Mouse (Mus musculus): ENCODE measurements around the gene Vps37c.

The Vps37c gene

DNA sequence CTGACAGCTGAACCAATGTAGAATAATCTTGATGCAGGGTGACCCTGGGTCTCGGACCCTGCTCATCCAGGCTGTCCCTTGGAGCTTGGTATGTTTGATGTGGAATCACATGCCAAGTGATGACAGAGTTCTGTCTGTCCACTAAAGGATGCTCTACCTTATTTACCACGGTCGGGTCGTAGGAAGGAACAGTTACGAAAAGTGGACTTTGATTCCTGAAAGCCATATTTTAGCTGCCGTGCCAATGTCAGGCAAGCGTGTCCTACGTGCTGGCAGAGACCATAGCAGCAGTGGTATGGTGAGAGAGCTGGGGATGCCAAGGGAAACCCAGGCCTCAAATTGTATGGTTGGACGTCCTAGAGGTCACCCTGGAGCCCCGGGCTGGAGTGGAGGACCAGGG lies 25.0 kb downstream of the Vps37c start:
- no peak for DNase-seq (ENCODE audit: low spot score)

DNA sequence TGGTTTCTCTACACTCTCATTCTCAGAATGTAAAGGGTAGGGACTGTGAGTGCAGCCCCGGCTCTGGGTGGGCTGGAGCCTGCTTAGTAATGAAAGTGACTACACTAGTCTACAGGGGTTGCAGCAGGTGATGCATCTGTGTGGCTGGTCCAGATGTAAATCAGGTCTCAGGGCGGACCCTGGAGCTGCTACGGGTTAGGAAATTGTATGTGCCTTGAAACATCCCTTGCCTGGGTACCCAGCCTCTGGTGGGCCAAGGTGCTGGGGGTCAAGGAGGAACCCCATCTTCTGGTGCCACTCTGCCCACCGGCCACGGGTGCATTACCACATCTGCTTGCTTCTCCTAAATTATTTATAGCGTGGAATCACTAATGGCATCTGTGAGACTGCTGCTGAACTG lies 25.6 kb downstream of the Vps37c start:
- no peak for DNase-seq (ENCODE audit: low spot score)

DNA sequence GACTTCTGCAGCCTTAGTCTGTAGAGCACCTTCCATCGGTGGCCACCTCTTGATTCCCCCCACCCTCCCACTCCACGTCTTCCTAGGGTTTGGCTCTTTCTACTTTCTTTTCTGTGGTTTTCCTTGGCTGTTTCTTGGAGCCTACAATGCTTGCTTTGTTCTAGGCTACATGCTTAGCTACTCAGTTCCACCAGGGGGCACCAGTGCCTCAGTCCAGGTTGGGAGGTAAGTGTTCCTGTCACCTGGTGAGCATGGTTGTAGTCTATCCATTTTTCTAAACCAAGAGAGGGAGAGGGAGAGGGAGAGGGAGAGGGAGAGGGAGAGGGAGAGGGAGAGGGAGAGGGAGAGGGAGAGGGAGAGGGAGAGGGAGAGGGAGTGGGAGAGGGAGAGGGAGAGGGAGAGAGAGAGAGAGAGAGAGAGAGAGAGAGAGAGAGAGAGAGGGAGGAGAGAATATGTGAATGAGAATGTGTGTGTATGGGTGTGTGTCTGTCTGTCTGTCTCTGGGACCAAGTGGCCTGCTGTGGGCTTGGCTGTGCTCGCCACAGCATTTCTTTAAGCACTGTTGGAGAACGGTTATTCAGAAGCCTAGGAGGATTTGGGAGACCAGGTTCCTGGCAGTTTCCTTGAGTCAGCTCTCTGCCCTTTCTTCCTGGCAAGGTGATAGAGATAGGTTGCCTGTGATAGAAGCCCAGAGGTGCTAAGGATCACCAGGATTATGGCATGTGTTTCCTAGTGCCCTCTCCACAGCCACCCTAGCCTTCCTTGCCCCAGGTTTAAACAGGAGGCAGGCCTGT lies 26.3 kb downstream of the Vps37c start:
- DNase-seq (ENCODE audit: low spot score), result peak; percentile 83

DNA sequence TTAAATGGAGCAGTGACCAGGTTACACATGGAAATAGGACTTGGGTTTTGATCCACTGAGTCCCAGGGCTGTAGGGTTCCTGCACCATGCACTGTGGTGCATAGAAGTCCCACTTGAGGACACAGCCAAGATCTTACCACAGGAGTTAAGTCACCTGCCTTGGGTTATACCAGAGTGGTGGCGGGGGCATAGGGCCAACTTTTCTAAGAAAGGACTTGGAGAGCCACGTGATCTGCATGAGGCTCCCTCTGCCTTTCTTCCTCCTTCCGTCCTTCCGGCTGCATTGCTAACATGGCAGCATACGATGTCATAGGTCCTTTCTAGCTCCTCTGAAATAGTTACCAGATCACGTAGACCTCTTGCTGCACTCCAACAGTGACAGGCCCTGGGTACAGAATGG lies 26.9 kb downstream of the Vps37c start:
- no peak for DNase-seq (ENCODE audit: low spot score)

DNA sequence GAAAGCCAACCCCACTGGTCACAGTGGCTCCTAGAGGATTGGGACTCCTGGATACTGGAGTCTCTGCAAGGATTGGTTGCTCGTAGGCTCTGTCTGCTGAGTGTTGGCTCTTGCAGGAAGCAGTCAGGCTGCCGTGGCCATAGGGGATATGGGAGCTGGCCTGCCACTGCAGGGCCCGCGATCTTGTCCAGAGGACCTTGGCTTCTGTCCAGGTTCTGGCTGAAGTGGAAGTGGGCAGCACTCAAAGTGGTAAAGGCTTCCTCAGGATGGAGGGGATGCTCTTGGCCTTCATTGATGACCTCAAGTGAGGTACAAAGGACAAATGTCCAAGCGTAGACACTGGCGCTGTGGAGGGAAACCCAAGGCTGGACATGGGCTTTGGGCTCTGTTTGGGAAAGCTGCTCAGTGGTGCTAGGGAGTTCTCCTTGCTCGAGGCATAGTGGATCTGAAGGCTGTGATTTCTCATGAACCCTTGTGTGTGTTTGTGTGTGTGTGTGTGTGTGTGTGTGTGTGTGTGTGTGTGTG lies 29.8 kb downstream of the Vps37c start:
- no peak for DNase-seq (ENCODE audit: low spot score)

DNA sequence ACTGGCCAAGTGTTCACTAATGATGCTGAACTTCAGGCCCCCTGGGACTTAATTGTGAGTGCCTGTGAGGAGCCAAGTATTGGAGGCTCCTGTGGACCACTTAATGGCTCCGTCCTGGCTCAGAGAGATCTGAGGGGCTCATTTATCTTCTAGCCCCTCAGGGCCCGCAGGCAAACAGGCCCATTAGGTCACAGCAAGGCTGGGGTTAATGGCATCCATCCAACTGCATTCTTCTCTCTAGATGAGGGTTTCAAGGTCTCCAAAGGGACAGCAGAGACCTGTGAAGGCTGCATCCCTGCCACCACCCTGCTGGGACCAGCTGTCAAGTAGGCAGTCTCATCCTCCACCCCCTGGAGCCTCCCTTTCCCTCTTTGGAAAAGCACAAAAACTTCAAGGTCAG lies 31.2 kb downstream of the Vps37c start:
- peak; percentile 28 for DNase-seq (ENCODE audit: low spot score)

DNA sequence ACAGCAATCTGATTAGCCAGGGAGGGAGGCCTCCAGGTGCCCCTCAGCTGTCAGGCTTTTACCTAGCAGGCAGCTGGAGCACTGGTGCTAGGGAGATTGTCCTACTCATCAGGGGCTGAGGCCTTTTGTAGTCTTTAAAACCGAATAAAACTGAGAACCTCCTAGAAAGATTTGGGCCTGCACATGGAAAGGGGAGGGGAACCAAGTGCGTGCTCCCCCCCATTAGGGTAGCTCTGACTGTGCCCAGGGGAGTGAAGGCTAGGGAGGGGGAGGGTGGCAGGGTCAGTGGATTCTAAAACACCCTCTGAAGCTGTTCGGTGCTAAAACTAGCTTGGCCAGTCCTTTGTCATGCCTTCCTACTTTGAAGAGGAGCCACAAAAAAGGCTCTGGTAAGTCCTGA lies 32.0 kb downstream of the Vps37c start:
- no peak for DNase-seq (ENCODE audit: low spot score)

DNA sequence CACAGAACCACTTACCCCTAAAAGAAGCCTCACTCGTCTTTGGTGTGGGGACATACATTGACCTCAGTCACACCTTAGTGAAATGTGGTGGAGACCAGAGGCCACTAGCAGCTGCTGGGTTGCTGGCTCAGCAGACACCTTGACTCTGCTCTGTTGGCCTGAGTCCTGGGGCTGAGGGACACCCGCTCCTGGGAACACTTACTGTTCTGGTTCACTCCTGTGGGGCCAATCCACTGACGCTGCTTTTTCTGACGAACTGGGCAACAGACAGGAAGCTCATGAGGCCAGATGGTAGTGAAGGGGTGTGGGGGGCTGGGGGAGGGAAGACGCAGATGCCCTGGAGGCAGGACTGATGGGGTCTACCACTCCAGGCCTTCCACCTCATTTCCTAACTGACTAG lies 32.5 kb downstream of the Vps37c start:
- no peak for DNase-seq (ENCODE audit: low spot score)

DNA sequence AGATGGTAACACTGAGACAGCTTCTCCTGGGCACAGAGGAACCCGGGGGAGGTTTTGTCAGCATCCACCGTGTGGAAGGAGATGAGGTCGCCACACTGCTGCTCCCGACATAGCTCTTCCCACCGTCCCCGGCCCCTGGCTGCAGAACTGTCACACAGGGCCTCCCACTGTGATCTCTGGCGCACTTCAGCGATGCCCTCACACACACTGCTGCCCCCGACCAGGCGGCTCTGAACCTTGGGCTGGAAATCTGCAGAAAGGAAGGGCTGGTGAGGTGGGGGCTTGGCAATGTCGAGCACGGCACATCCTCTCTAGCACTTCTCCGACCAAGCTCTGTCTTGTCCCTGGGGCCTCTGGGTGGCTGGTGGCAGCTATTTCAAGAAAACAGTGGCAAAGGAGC lies 34.5 kb downstream of the Vps37c start:
- no peak for DNase-seq (ENCODE audit: low spot score)

DNA sequence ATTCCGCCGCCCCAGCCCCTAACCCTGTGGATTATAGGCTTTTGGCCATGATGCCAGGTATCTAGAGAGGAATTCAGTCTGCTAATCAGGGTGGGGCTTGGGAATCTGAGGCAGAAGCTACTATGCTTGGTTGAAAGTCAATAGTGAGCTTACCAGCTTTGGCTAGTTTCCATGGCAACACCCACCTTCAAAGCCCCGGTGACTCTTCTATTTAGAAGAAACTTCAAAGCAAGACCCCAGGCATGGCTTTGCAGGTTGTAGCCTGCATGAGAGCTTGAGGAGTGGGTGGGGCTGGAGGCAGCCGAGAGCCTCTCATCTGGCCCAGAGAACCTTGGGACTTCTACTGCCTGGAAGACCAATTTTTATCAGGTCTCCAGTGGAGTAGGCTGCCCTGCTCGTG lies 35.1 kb downstream of the Vps37c start:
- peak; percentile 43 for DNase-seq (ENCODE audit: low spot score)

DNA sequence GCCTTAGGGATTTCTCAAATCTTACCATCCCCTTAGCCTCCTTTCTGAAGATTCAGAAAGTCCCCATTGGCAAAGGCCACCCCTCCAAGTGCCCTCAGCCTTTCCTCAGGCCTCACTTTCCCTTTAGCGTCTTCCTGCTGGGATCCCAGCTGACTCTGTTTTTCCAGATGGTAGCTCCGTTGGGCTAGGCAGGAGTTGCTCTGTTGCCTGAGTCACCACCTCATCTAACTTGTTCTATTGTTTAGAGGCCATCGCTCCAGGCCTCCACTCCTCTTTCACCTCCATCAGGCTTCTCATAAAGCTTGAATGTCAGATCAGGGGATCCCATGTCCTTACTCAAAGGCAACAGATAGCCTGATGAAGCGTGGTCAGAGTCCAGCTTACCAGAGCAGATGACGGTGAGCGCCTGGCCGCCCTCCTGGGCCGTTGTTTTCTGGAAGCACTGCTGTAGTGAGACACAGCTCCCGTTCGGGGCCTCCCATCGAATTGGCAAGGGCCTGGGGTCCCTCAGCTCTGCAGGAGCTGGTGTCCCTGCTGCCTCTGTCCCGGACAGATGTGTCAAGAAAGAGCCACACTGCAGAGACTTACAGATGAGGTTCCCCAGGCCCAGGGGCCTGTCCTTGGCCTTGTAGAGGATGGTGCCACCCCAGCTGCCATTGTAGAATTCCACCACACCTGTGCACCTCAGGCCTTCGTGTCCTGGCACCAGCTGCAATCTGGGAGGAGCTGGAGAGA lies 36.3 kb downstream of the Vps37c start:
- DNase-seq (ENCODE audit: low spot score), result no peak

DNA sequence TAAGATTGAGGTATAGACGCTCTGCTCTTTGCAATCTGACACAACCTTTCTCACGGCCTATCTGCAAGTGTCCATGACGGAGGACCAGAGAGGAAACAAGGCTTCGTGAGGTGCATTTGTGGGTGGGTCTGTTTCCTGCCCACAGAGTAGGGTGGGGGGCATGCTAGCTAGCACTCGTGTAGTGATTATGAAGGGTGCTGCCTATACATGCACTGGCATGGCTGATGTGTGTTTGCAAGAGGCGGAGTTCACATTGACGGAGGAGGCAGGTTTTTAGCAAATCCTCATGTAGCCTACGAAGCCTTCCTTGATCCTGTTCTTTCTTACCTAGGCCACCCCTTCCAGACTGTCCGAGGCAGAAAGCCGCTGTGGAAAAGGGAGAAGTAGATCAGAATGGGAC lies 41.4 kb downstream of the Vps37c start:
- no peak for DNase-seq (ENCODE audit: low spot score)

DNA sequence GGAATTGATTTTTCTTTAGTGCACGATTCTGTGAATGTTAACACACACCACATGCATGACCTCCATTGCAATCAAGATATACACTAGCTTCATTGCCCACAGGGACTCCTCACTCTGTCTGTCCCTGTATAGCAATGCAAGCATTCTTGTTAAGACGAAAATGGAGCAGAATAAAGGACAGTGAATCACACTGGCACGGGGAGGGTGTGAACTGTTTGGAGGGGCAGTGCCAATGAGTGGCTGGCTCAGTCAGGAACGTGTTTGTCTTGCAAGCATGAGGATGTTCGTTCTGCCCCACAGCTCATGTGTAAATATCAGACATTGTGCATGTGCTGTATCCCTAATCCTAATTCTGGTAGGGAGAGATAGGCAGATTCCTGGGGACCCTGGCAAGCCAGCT lies 41.9 kb downstream of the Vps37c start:
- DNase-seq (ENCODE audit: low spot score), result no peak

DNA sequence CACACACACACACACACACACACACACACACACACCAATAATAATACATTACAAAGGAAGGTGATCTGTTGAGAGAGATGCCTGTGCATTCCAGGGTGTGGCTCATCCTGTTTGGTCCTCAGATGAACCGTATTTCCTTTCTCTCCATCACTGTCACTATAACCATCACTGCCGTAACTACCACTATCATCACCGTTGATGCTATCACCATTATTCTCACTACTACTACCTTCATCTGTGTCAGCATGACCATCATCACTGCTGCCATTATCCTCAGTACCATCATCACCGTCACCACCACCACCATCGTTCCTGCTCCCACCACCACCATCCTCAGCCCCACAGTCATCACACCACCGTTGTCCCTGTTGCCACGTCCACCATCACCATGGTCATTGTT lies 43.4 kb downstream of the Vps37c start:
- no peak for DNase-seq (ENCODE audit: low spot score)

DNA sequence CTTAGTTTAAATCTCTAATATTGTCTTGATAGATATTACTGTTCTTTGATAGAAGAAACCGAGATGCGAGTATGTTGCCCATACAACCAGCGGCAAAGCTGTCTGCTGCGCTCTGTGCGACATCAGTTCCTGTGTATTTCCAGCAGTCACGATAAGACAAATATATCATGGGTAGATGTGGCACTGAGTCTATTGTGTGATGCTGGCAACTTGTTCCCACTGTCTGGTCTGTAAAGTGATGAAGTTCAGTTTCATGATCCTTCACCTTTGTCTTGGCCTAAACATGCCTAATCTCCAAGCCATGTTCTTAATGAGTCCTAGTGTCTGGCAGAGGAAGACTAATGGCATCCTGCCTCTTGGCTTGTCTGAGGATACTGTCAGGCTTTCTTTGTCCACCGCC lies 44.2 kb downstream of the Vps37c start:
- no peak for DNase-seq (ENCODE audit: low spot score)

DNA sequence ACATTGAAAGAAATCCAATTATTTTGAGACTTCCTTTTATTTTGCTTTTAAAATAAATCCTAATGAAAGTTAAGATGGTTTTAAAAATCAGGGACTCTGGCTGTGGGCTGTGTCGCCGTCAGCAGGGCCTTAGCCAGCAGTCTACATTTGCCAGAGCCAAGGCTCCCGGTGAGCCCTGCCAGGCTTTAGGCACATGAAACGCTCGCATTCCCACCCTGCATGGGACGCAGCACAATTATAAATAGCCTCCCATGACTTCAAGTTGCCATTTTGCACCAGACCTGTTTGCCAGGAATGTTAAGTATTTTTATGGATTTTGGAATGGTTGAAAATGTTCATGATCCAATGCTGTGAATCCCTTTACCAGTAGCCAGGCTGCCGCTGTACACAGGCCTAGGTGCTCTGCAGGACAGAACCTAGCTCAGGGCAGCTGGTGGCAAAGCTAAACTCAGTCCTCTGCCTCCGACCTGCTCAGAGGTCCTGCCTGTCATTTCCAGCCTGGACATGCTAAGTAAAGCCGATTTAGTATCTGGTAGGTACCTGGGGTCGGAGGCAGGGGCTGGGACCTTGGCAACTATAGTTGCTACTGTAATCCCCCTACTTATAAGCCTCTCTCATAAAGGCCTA lies 45.1 kb downstream of the Vps37c start:
- no peak for DNase-seq (ENCODE audit: low spot score)

DNA sequence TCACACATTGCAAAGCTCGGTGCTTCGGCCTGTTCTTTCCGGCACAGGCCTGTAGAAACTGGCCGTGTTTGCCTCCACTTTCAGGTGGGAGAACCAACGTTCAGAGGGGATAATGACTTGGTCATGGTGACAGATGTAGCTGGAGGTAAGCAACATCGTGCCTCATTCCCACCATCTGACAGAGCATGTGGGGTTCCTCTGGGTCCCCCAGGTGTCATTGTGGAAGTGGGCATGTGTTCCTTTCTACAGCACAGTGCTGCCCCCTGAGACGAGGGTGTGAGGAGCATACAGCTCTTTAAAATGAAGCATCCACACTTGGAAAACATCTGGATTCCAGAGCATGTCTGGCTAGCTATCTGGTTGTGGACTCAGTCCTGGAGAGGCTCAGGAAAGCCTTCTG lies 46.0 kb downstream of the Vps37c start:
- no peak for DNase-seq (ENCODE audit: low spot score)

DNA sequence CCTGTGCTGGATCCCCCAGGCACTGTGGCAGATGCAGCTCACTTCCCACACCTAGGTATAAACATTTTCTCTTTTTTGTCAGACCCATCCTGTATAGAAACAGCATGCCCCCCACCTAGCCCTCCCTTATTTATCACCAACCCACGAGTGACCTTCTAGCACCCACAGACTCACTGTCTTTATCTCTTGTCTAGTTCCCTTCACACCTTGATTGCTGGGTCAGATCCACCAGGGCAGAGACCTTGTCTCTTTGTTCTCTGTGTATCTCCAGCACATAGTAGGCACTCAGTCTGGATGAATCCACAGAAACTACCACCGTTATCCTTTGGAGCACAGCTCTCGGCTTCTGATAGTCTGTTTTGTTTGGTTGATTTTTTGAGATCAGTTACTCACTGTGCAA lies 46.5 kb downstream of the Vps37c start:
- no peak for DNase-seq (ENCODE audit: low spot score)

DNA sequence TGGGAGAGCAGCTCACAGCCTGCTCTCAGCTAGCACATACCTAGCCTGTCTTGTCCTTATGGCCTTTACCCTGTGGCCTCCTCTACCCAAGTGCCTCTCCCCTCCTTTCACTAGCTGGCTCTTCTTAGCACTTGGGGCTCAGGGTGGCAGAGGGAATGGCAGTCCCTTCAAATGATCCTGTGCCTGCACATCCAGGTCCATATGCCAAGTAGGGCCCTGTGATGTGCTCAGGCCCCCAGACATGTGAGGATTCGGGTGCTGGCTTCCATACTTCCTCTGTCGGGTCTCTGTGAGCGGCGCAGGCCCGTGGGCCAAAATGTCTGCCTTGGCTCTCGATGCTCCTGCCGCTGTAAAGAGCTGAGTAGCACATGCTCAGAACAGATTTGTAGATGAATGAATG lies 47.3 kb downstream of the Vps37c start:
- DNase-seq (ENCODE audit: low spot score), result no peak

DNA sequence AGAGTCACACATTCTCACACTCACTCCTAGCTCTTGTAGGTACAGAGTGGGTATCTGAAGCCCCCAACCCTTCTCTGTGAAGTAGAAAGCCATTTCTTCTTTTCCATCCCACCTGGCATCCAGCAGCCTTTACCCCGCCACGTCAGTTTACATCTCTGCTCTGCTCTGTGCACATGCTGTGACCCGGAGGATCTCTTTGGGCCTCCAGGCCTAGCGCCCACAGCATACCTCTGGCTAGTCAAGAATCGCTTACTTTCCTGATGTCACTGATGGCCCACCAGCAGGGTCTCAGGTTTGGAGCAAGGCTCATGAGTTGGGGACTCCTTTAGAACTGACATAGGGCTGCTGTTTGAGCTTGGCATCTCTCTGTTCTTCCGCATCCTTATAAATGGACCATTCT lies 49.5 kb downstream of the Vps37c start:
- no peak for DNase-seq (ENCODE audit: low spot score)

DNA sequence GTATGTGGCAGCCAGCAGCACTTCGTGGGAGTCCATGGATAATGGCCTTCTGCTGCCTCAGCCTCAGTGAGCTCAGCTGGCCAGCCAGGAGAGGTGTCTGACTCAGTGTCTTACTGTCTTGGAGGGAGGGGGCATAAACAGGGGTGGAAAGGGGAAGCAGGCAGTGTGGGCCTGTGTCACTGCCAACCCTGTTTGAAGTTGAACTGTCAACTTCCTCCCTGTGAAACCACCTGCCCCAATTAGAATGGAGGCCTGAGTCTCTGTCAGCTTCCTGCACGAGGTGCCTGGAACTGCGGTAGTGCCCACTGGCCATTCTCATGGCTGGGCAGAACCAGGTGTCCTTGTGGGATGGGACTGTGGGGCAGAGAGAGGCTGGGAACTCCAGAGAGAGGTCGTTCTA lies 50.3 kb downstream of the Vps37c start, which contains the start of gene Cd5:
TSS of gene Cd5 (minus strand) at position 192 of the 400 bp plus-strand sequence.
- no peak for DNase-seq (ENCODE audit: low spot score)

DNA sequence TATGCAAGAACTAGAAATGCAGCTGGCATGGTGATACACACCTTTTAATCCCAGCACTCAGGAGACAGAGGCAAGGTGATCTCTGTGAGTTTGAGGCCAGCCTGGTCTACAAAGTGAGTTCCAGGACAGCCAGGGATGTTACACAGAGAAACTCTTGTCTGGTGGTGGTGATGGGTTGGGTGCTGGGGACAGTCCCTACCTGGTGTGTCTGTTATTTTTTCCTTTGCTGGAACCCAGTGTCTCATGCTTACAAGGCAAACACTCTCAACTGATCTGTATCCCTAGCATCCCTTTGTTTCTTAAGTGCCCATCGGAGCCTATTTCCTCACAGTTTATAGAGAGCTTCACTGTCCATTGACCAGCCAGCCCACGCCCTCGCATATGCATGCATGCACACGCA lies 51.4 kb downstream of the Vps37c start:
- no peak for DNase-seq (ENCODE audit: low spot score)
